9 mouse cellular contexts compared by ENCODE assay signal in the genomic region with DNA sequence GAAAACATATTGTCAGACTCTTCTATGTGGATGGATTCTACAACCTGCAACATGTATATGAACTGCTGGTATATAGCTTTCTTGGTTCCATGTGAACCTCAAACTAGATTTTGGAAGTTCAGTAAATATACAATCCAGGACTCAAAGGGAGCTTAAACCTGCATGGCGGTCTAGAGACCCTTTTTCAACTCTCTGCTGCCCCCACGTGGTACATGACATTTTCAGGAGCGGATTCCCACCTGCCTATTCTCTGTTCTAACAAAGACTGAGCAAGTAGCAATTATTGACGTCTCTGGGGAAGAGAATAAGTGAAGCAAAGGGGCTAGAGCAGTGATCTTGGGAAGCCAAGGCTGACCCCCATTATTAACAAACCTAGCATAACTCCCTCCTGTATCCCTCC.
DNase-seq lines count a peak whose midpoint lies in the region; ATAC-seq and TF ChIP-seq lines count a peak whose summit lies in the region.
"Had no signal": no experiment of that assay in that cellular context is flagged by ENCODE, and none has a peak within 500 bp of the region (broad histone marks: within the 10 kb centered on the region; RNA-seq: fewer than 3 reads in every experiment).

No protein-coding gene starts in this region.

- no peak overlapping the region for H3K27ac ChIP-seq in gastrocnemius, adult 2 months
- H3K27ac ChIP-seq: stomach, embryonic 15.5 days had no signal

- DNase-seq in gastrocnemius, adult 2 months, result no peak
- no peak for DNase-seq in gastrocnemius, postnatal 36 days
- DNase-seq in 3T3-L1 (ENCODE audit: low read depth, low spot score), result peak; percentile 43
- peak; percentile 5 for DNase-seq in c-Kit-positive CD71-negative TER-119-negative erythroid progenitor cells, embryonic 14.5 days (ENCODE audit: low read depth)
- DNase-seq in forelimb bud, embryonic 11.5 days (ENCODE audit: low read depth, low spot score), result peak; percentile 65
- DNase-seq in left cerebral cortex, postnatal 25 days (ENCODE audit: low spot score in 2 of 2), result peak; percentile 57 to 74
- DNase-seq in ovary, postnatal 14 days (ENCODE audit: low spot score), result peak; percentile 38

- no peak overlapping the region for H3K4me3 ChIP-seq in gastrocnemius, adult 2 months
- H3K4me3 ChIP-seq: stomach, embryonic 15.5 days had no signal

- intact Hi-C loops in gastrocnemius, adult 2 months (cut with DNase I), result no loop called here
- intact Hi-C loops in gastrocnemius, postnatal 36 days (cut with DNase I), result no loop called here
- intact Hi-C loops in left cerebral cortex, postnatal 25 days (cut with DNase I), result loop anchor here (5.0 kb wide), 1 partner anchor 643 kb away; no protein-coding TSS in a partner anchor

- ATAC-seq in inflammation-experienced regulatory T-cells, adult 6 months, result no peak

- peak; percentile 44; the same call in 1 of the 2 replicates for TF ChIP-seq CTCF in gastrocnemius, adult 2 months (IDR thresholded peaks at IDR 0.05)

Comparison
In these comparisons a context has a peak if more than half of its experiments do, and no peak if none do; other contexts are left out.
1. DNase-seq: peak in 3T3-L1 (single experiment), c-Kit-positive CD71-negative TER-119-negative erythroid progenitor cells, embryonic 14.5 days (single experiment), forelimb bud, embryonic 11.5 days (single experiment), left cerebral cortex, postnatal 25 days (2 of 2) and ovary, postnatal 14 days (single experiment); none in gastrocnemius, adult 2 months (single experiment) and gastrocnemius, postnatal 36 days (0 of 2).